In the genomic region with DNA sequence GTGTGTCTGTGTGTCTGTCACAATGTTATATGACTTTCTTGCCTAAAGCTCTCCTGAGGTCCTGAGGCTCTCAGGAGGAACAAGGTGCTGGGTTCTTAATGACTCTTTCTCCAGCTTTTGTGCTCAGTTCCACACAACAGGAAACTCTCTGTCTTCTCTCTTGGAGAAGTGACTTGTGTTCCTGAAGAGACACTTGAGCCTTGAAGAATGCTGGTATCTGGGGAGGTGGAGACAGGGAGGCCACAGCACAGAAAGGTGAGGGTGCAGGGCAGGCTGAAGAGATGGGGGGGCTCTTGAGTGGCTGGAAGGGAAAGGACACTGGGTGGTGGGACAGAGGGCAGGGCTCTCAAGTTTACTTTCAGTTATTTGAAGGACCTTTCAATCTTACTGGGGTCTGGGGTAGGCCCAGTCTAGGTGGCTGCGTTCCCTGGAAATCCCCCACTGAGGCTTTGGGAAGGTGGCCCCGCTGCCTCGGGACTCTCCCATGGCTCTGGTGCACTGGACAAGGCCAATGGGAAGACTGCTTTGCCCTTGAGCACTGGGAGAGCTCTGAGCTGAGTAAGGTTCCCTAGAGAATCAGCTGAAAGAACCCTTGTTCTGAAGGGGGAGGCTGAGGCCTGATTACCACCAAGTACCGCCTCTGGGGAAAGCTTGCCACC, we compare ENCODE assay signal across 9 mouse cellular contexts. TPM values are rescaled to one million over a fixed set of nuclear protein-coding genes. Genes with fewer than 3 reads are reported as not detected.
DNase-seq lines count a peak whose midpoint lies in the region; ATAC-seq and TF ChIP-seq lines count a peak whose summit lies in the region.
"Had no signal": no experiment of that assay in that cellular context is flagged by ENCODE, and none has a peak within 500 bp of the region (broad histone marks: within the 10 kb centered on the region; RNA-seq: fewer than 3 reads in every experiment).

No protein-coding gene starts in this region.

- no peaks in the 10 kb centered on the region for H3K27me3 ChIP-seq in heart, adult 2 months (ENCODE audit: control insufficient read depth, insufficient read depth, low read length)
- no peaks in the 10 kb centered on the region for H3K27me3 ChIP-seq in G1E (ENCODE audit: insufficient read depth, low read length)
- H3K27me3 ChIP-seq in hindbrain, embryonic 11.5 days (ENCODE audit: control insufficient read depth, insufficient read depth, low read length) = no peaks in the 10 kb centered on the region
- H3K27me3 ChIP-seq in lung, embryonic 15.5 days = no peaks in the 10 kb centered on the region

- no peak for TF ChIP-seq CTCF in heart, adult 2 months (IDR thresholded peaks at IDR 0.05)
- TF ChIP-seq CTCF in G1E (IDR thresholded peaks at IDR 0.05; ENCODE audit: low read depth, low read length) = no peak

- H3K9ac ChIP-seq in heart, adult 2 months (ENCODE audit: low read depth, low read length) = peak overlapping the region; percentile 5; the same call in 1 of the 2 replicates
- no peak overlapping the region for H3K9ac ChIP-seq in hindbrain, embryonic 11.5 days (ENCODE audit: low read depth, low read length)
- H3K9ac ChIP-seq in lung, embryonic 15.5 days = peak overlapping the region; percentile 16

- intact Hi-C loops in heart, adult 2 months (cut with DNase I) = no loop called here
- intact Hi-C loops in heart, postnatal 10 days (cut with DNase I) = no loop called here

- DNase-seq in heart, adult 2 months = peak in 1 of 2 experiments; percentile 42
- no peak for DNase-seq in heart, postnatal 10 days
- no peak for DNase-seq in G1E (ENCODE audit: low spot score)
- DNase-seq in hindbrain, embryonic 11.5 days (ENCODE audit: low spot score) = no peak
- no peak for DNase-seq in frontal cortex, postnatal 36 days (ENCODE audit: low spot score in 2 of 2)
- no peak for DNase-seq in frontal cortex, adult 2 months (ENCODE audit: extremely low spot score in 1 of 2, low spot score in 1 of 2)

- H3K27ac ChIP-seq in heart, adult 2 months = peak overlapping the region; percentile 94
- H3K27ac ChIP-seq in hindbrain, embryonic 11.5 days (ENCODE audit: low read depth, low read length) = peak overlapping the region; percentile 87; the same call in 1 of the 2 replicates
- H3K27ac ChIP-seq in lung, embryonic 15.5 days = peak overlapping the region; percentile 94

- TF ChIP-seq POLR2A in heart, adult 2 months (IDR thresholded peaks at IDR 0.05; ENCODE audit: insufficient read depth, low read depth, low read length) = no peak

- no peak for ATAC-seq in G1E (ENCODE audit: extremely low read depth, insufficient number of reproducible peaks, low FRiP score, poor library complexity, severe bottlenecking)
- no peak for ATAC-seq in hindbrain, embryonic 11.5 days (ENCODE audit: low FRiP score)
- 0 out of 2 replicates have a peak, but pooled peaks have one; percentile 19 for ATAC-seq in lung, embryonic 15.5 days (ENCODE audit: borderline replicate concordance, extremely low read depth, low FRiP score, low TSS enrichment)
- no peak for ATAC-seq in activated CD4-positive, CD25-positive, alpha-beta regulatory T cell, adult 4 months
- ATAC-seq: inflammation-experienced regulatory T-cells, adult 6 months had no signal

- WGBS in heart, adult 2 months = 42% methylated on average over 4 of the region's 4 CpGs
- 71% methylated on average over 4 of the region's 4 CpGs for WGBS in hindbrain, embryonic 11.5 days
- WGBS in lung, embryonic 15.5 days = 45% methylated on average over 4 of the region's 4 CpGs

- peaks cover 47% of the 10 kb centered on the region for H3K4me1 ChIP-seq in heart, adult 2 months (ENCODE audit: control insufficient read depth, insufficient read depth, low read length)
- H3K4me1 ChIP-seq in G1E (ENCODE audit: insufficient read depth, low read depth, low read length) = peaks cover 80% of the 10 kb centered on the region
- H3K4me1 ChIP-seq in hindbrain, embryonic 11.5 days (replicated peaks; ENCODE audit: control insufficient read depth, insufficient read depth, low read length) = peaks cover 26% of the 10 kb centered on the region
- H3K4me1 ChIP-seq in lung, embryonic 15.5 days = peaks cover 66% of the 10 kb centered on the region

- no peak overlapping the region for H3K4me2 ChIP-seq in hindbrain, embryonic 11.5 days (replicated peaks; ENCODE audit: low read depth, low read length)
- peak overlapping the region; percentile 51 for H3K4me2 ChIP-seq in lung, embryonic 15.5 days

- TF ChIP-seq EP300 in heart, adult 2 months (IDR thresholded peaks at IDR 0.05; ENCODE audit: insufficient read depth, low read depth, low read length) = no peak

- no peaks in the 10 kb centered on the region for H3K9me3 ChIP-seq in G1E (replicated peaks)
- H3K9me3 ChIP-seq in hindbrain, embryonic 11.5 days (ENCODE audit: control insufficient read depth, low read length) = no peaks in the 10 kb centered on the region
- no peaks in the 10 kb centered on the region for H3K9me3 ChIP-seq in lung, embryonic 15.5 days

- H3K79me2 ChIP-seq in heart, adult 2 months (replicated peaks; ENCODE audit: control insufficient read depth, insufficient read depth, low read length) = no peaks in the 10 kb centered on the region

- H3K36me3 ChIP-seq in heart, adult 2 months (ENCODE audit: control insufficient read depth, insufficient read depth, low read length) = peaks cover 14% of the 10 kb centered on the region
- H3K36me3 ChIP-seq in G1E (replicated peaks) = peaks cover 56% of the 10 kb centered on the region
- no peaks in the 10 kb centered on the region for H3K36me3 ChIP-seq in hindbrain, embryonic 11.5 days (ENCODE audit: control insufficient read depth, insufficient read depth, low read length)
- no peaks in the 10 kb centered on the region for H3K36me3 ChIP-seq in lung, embryonic 15.5 days

- H3K4me3 ChIP-seq in heart, adult 2 months = no peak overlapping the region
- H3K4me3 ChIP-seq in G1E (ENCODE audit: low read depth, low read length) = peak overlapping the region; percentile 37; the same call in 1 of the 2 replicates
- H3K4me3 ChIP-seq in hindbrain, embryonic 11.5 days (ENCODE audit: low read depth, low read length) = no peak overlapping the region
- no peak overlapping the region for H3K4me3 ChIP-seq in lung, embryonic 15.5 days

RNA-seq across cellular contexts. Expression of a gene that starts 33.9 kb away (rescaled TPM):
- 10 to 100 TPM; 26.9 to 32.2 TPM for total RNA-seq in heart, adult 2 months (2021)
- polyA plus RNA-seq in heart, adult 2 months (2012; rRNA removed) = 33.4 and 35.5 TPM in 2 replicates
- total RNA-seq in heart, postnatal 10 days (2021) = 10 to 100 TPM; 20.1 to 24.4 TPM
- 25.1 and 38.6 TPM in 2 replicates for total RNA-seq in G1E (2014; fragmentation: Nextera tagmentation)
- 10.7 and 13.1 TPM in 2 replicates for total RNA-seq in G1E (2017)
- 53.7 and 54.3 TPM in 2 replicates for polyA plus RNA-seq in G1E (2012)
- 26.4 and 28.4 TPM in 2 replicates for polyA plus RNA-seq in hindbrain, embryonic 11.5 days (2014; fragmentation: Nextera tagmentation; extraction: Ambion mirVana)
- 15.5 and 17.6 TPM in 2 replicates for polyA plus RNA-seq in lung, embryonic 15.5 days (2015; fragmentation: Nextera tagmentation; extraction: Ambion mirVana)
- polyA plus RNA-seq in frontal cortex, adult 2 months (2012; rRNA removed) = 19.5 and 20.2 TPM in 2 replicates
- 1 to 10 TPM; 4.2 to 4.6 TPM for polyA plus RNA-seq in activated CD4-positive, CD25-positive, alpha-beta regulatory T cell, adult 4 months (2017; shearing (Covaris generic))

RNA-seq across cellular contexts. Expression of a gene that starts 56.7 kb away (rescaled TPM):
- total RNA-seq in heart, adult 2 months (2021) = 1,000 to 10,000 TPM; 1,877 to 2,293 TPM
- polyA plus RNA-seq in heart, adult 2 months (2012; rRNA removed) = 1,651 and 1,954 TPM in 2 replicates
- total RNA-seq in heart, postnatal 10 days (2021) = 1,000 to 10,000 TPM; 1,610 to 1,731 TPM
- 58.5 and 87.5 TPM in 2 replicates for total RNA-seq in G1E (2014; fragmentation: Nextera tagmentation)
- total RNA-seq in G1E (2017) = 98.7 and 106 TPM in 2 replicates
- 90.0 and 114 TPM in 2 replicates for polyA plus RNA-seq in G1E (2012)
- polyA plus RNA-seq in hindbrain, embryonic 11.5 days (2014; fragmentation: Nextera tagmentation; extraction: Ambion mirVana) = 331 and 352 TPM in 2 replicates
- 690 and 692 TPM in 2 replicates for polyA plus RNA-seq in lung, embryonic 15.5 days (2015; fragmentation: Nextera tagmentation; extraction: Ambion mirVana)
- polyA plus RNA-seq in frontal cortex, adult 2 months (2012; rRNA removed) = 97.6 and 107 TPM in 2 replicates
- polyA plus RNA-seq in activated CD4-positive, CD25-positive, alpha-beta regulatory T cell, adult 4 months (2017; shearing (Covaris generic)) = 10 to 100 TPM; 24.8 to 31.7 TPM
